Mouse (Mus musculus): ENCODE measurements around the gene Adra2b. TPM values are rescaled to one million over a fixed set of nuclear protein-coding genes. Genes with fewer than 3 reads are reported as not detected.

The Adra2b gene
- polyA plus RNA-seq, 1 experiment from 2014 or later = 0.47 TPM

GRCm38 (mm10) chr2:127341159-127341558, 21.8 kb upstream of the Adra2b start:
- peaks cover 12% of the 10 kb centered on the region for H3K4me1 ChIP-seq (replicated peaks)
- no peak overlapping the region for H3K9ac ChIP-seq
- 24% methylated on average over 3 of the region's 3 CpGs for WGBS
- no peaks in the 10 kb centered on the region for H3K9me3 ChIP-seq
- H3K4me2 ChIP-seq = no peak overlapping the region
- H3K4me3 ChIP-seq = no peak overlapping the region
- H3K27me3 ChIP-seq = peaks cover 13% of the 10 kb centered on the region
- H3K36me3 ChIP-seq = no peaks in the 10 kb centered on the region
- no peak overlapping the region for H3K27ac ChIP-seq (replicated peaks)
- ATAC-seq (ENCODE audit: low FRiP score, low read depth) = no peak

GRCm38 (mm10) chr2:127346334-127346733, 16.7 kb upstream of the Adra2b start:
- 80% methylated on average over 1 of the region's 1 CpGs for WGBS

DNA sequence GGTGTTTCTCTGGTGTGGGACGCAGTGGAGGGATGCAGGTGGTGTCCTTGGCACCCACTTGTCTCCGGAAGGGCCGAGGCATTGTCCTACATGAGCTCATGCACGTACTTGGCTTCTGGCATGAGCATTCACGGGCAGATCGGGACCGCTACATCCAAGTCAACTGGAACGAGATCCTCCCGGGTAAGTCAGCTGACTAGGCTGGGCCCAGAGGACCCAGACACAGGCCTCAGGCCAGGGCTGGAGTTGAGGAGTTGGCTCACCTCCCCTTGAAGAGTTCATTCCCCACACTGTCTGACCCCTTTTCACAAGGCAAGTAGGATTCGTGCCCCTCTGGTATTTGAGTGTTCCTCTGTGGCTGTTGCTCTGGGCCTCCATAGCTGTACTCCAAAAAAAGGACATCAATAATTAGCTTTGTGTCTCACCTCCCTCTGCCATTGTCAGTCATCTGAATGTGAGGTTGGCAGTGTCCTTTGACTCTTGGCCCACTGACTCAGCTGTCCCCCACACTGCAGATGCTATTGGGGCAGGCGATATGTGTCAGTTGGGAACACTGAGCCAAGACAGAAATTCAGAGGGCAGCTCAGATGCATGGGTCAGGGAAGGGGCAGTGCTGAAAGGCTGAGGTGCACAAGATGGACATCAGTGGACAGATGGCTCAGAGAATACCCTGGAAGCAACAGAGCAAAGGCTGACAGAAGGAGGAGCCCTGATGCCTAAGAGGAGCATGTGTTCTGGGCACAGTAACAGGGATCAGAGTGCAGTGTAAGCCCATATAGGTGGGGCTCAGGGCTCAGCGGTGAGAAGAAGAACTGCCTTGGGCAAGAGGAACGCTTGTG, 15.6 kb upstream of the Adra2b start:
- ATAC-seq (ENCODE audit: low FRiP score, low read depth) = no peak

More at GRCm38 (mm10) chr2:127346334-127346733, 16.7 kb upstream of the Adra2b start:
- H3K9me3 ChIP-seq = no peaks in the 10 kb centered on the region
- no peak overlapping the region for H3K4me2 ChIP-seq
- H3K36me3 ChIP-seq = no peaks in the 10 kb centered on the region
- no peak overlapping the region for H3K9ac ChIP-seq
- ATAC-seq (ENCODE audit: low FRiP score, low read depth) = no peak
- H3K27ac ChIP-seq (replicated peaks) = no peak overlapping the region
- H3K27me3 ChIP-seq = no peaks in the 10 kb centered on the region
- no peaks in the 10 kb centered on the region for H3K4me1 ChIP-seq (replicated peaks)
- no peak overlapping the region for H3K4me3 ChIP-seq

GRCm38 (mm10) chr2:127353881-127354280, 9.1 kb upstream of the Adra2b start:
- Histone ChIP-seq H3K27ac (replicated peaks) (no peak overlapping the region), H3K4me1 (replicated peaks) (no peaks in the 10 kb centered on the region), H3K4me2 (no peak overlapping the region), H3K36me3 (no peaks in the 10 kb centered on the region), H3K27me3 (0 out of 2 replicates have a peak, but pooled peaks cover 2% of the 10 kb centered on the region), H3K9me3 (no peaks in the 10 kb centered on the region), H3K9ac (no peak overlapping the region), H3K4me3 (no peak overlapping the region)
- no peak for ATAC-seq (ENCODE audit: low FRiP score, low read depth)
- WGBS = 92% methylated on average over 4 of the region's 4 CpGs

More for the DNA sequence above, 15.6 kb upstream of the Adra2b start:
- Histone ChIP-seq H3K9me3 (no peaks in the 10 kb centered on the region), H3K4me1 (replicated peaks) (no peaks in the 10 kb centered on the region), H3K9ac (no peak overlapping the region), H3K4me2 (no peak overlapping the region), H3K27me3 (no peaks in the 10 kb centered on the region), H3K36me3 (no peaks in the 10 kb centered on the region), H3K4me3 (no peak overlapping the region), H3K27ac (replicated peaks) (no peak overlapping the region)
- WGBS = 82% methylated on average over 13 of the region's 13 CpGs

- peak overlapping the region; percentile 42 for H3K4me3 ChIP-seq
- peaks cover 63% of the 10 kb centered on the region for H3K27me3 ChIP-seq
- H3K36me3 ChIP-seq = no peaks in the 10 kb centered on the region
- peaks cover 20% of the 10 kb centered on the region for H3K4me1 ChIP-seq (replicated peaks)
- ATAC-seq (ENCODE audit: low FRiP score, low read depth) = 0 out of 2 replicates have a peak, but pooled peaks have one; percentile 9
- H3K27ac ChIP-seq (replicated peaks) = no peak overlapping the region
- no peak overlapping the region for H3K9ac ChIP-seq
- WGBS = 2% methylated on average over 28 of the region's 28 CpGs
- peak overlapping the region; percentile 84 for H3K4me2 ChIP-seq
- no peaks in the 10 kb centered on the region for H3K9me3 ChIP-seq
These were observed 259 bp downstream of the Adra2b start for GRCm38 (mm10) chr2:127363282-127363652.

DNA sequence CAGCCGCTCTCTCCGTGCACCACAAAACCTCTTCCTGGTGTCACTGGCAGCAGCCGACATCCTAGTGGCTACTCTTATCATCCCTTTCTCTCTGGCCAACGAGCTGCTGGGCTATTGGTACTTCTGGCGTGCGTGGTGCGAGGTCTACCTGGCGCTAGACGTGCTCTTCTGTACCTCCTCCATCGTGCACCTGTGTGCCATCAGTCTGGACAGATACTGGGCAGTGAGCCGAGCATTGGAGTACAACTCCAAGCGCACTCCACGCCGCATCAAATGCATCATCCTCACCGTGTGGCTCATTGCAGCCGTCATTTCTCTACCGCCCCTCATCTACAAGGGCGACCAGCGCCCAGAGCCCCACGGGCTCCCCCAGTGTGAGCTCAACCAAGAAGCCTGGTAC, 688 bp downstream of the Adra2b start:
- ATAC-seq (ENCODE audit: low FRiP score, low read depth) = no peak
- Histone ChIP-seq H3K4me3 (peak overlapping the region; percentile 42), H3K27ac (replicated peaks) (no peak overlapping the region), H3K4me1 (replicated peaks) (peaks cover 20% of the 10 kb centered on the region), H3K4me2 (peak overlapping the region; percentile 84), H3K36me3 (no peaks in the 10 kb centered on the region), H3K27me3 (peaks cover 63% of the 10 kb centered on the region), H3K9ac (no peak overlapping the region), H3K9me3 (no peaks in the 10 kb centered on the region)
- WGBS = 5% methylated on average over 20 of the region's 20 CpGs

DNA sequence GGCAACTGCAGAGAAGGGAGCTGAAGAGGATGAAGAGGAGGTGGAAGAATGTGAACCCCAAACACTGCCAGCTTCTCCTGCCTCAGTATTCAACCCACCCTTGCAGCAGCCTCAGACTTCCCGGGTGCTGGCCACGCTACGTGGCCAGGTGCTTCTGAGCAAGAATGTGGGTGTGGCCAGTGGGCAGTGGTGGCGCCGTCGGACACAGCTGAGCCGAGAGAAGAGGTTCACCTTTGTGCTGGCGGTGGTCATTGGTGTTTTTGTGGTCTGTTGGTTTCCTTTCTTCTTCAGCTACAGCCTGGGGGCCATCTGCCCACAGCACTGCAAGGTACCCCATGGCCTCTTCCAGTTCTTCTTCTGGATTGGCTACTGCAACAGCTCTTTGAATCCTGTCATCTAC, 1.4 kb downstream of the Adra2b start:
- Histone ChIP-seq H3K4me3 (no peak overlapping the region), H3K27me3 (peaks cover 63% of the 10 kb centered on the region), H3K9ac (no peak overlapping the region), H3K4me2 (peak overlapping the region; percentile 84), H3K4me1 (replicated peaks) (peaks cover 20% of the 10 kb centered on the region), H3K9me3 (no peaks in the 10 kb centered on the region), H3K36me3 (no peaks in the 10 kb centered on the region), H3K27ac (replicated peaks) (no peak overlapping the region)
- 26% methylated on average over 8 of the region's 8 CpGs for WGBS
- no peak for ATAC-seq (ENCODE audit: low FRiP score, low read depth)

GRCm38 (mm10) chr2:127367126-127367820, 4.3 kb downstream of the Adra2b start:
- H3K27ac ChIP-seq (replicated peaks) = no peak overlapping the region
- no peaks in the 10 kb centered on the region for H3K9me3 ChIP-seq
- H3K4me2 ChIP-seq = no peak overlapping the region
- peaks cover 20% of the 10 kb centered on the region for H3K4me1 ChIP-seq (replicated peaks)
- no peak overlapping the region for H3K4me3 ChIP-seq
- no peak for ATAC-seq (ENCODE audit: low FRiP score, low read depth)
- H3K9ac ChIP-seq = no peak overlapping the region
- H3K27me3 ChIP-seq = peaks cover 42% of the 10 kb centered on the region
- no peaks in the 10 kb centered on the region for H3K36me3 ChIP-seq
- WGBS = 70% methylated on average over 10 of the region's 10 CpGs

GRCm38 (mm10) chr2:127369703-127370376, 6.8 kb downstream of the Adra2b start:
- no peak overlapping the region for H3K27ac ChIP-seq (replicated peaks)
- no peaks in the 10 kb centered on the region for H3K9me3 ChIP-seq
- no peaks in the 10 kb centered on the region for H3K36me3 ChIP-seq
- 60% methylated on average over 5 of the region's 5 CpGs for WGBS
- H3K4me3 ChIP-seq = no peak overlapping the region
- peaks cover 17% of the 10 kb centered on the region for H3K27me3 ChIP-seq
- no peak for ATAC-seq (ENCODE audit: low FRiP score, low read depth)
- H3K9ac ChIP-seq = no peak overlapping the region
- no peaks in the 10 kb centered on the region for H3K4me1 ChIP-seq (replicated peaks)
- no peak overlapping the region for H3K4me2 ChIP-seq

DNA sequence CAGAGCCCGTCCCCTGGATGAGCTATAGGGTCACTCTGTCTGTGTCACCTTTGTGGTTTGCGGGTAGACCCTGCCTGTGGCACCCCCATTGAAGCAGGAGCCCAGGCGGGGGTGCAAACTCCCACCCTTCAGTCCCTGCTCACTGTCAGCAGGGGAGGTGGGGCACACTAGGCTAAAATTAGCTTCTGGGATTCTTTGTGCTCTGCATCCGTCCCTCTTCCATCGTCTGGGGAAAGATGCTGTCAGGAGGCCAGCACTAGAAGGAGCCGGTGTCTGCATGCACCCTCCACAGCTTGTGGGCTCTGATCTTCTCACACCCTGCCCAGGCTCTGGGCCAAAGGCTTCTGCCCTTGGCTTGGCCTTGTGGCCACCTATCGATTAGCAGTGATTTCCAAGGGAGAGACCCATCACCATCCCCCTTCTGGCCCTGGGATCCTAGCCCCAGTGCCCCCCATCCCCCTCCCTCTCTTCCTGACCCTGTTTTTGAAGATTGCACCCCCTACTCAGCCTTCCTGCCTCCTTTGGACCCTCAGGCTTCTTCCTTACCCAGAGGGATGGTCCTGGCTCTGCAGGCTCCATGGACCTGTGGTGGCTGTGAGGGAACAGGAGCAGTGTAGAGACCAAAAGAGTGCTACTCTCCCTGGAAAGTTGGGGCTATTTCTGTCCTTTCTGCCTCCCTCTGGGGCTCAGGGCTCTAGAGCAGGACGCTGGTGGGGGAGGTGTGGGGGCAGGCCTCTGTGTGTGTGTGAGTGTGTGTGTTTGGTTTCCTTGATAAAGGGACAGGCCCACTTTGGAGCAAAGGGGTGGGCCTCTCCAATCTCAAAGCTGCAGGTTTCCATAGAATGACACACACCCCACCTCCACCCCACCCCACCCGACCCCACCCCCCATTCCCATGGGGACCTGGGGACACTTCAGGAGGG, 7.8 kb downstream of the Adra2b start:
- no peak overlapping the region for H3K27ac ChIP-seq (replicated peaks)
- no peak overlapping the region for H3K4me3 ChIP-seq
- no peak overlapping the region for H3K4me2 ChIP-seq
- H3K36me3 ChIP-seq = no peaks in the 10 kb centered on the region
- no peaks in the 10 kb centered on the region for H3K9me3 ChIP-seq
- no peak; the same call in 1 of the 2 replicates for ATAC-seq (ENCODE audit: low FRiP score, low read depth)
- H3K9ac ChIP-seq = no peak overlapping the region
- H3K27me3 ChIP-seq = peaks cover 7% of the 10 kb centered on the region
- WGBS = 50% methylated on average over 9 of the region's 9 CpGs
- no peaks in the 10 kb centered on the region for H3K4me1 ChIP-seq (replicated peaks)

GRCm38 (mm10) chr2:127371484-127371861, 8.5 kb downstream of the Adra2b start:
- ATAC-seq (ENCODE audit: low FRiP score, low read depth) = no peak
- 82% methylated on average over 1 of the region's 1 CpGs for WGBS
- no peaks in the 10 kb centered on the region for H3K4me1 ChIP-seq (replicated peaks)
- no peaks in the 10 kb centered on the region for H3K9me3 ChIP-seq
- H3K9ac ChIP-seq = no peak overlapping the region
- H3K4me2 ChIP-seq = no peak overlapping the region
- H3K36me3 ChIP-seq = no peaks in the 10 kb centered on the region
- no peak overlapping the region for H3K4me3 ChIP-seq
- H3K27ac ChIP-seq (replicated peaks) = no peak overlapping the region
- peaks cover under 1% of the 10 kb centered on the region; the same call in 1 of the 2 replicates for H3K27me3 ChIP-seq
